Mouse (Mus musculus): ENCODE measurements around the gene Ptpn23.

DNA sequence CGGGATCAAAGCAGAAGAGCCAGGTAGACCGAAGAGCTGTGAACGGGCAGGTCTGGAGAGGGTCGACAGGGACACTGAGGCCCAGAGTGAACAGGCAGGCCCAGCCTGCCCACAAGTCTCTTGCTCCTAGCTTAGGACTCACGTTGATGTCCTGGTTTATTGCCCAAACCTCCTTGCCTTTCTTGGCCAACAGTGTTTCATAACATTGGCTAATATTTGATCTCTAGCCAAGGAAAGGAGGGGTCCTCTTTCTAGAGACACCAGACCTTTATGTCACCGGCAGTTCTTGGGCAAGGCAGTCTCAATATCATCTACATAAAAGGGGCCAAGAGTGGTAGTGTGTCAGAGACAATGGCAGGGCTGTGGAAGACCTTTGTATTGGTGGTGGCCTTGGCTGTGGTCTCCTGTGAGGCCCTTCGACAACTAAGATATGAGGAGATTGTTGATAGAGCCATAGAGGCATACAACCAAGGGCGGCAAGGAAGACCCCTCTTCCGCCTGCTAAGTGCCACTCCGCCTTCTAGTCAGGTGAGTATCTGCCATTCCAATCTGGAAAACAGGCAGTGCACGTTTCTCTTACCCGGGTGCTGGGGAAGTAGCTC lies 11.6 kb upstream of the Ptpn23 start, which contains the start of gene Ngp:
- TF ChIP-seq POLR2A (IDR thresholded peaks at IDR 0.05; ENCODE audit: extremely low read depth, insufficient read depth, low read length), result no peak
- TF ChIP-seq CTCF (IDR thresholded peaks at IDR 0.05; ENCODE audit: extremely low read depth, insufficient read depth, low read length), result no peak

Measured in cortical plate, adult 2 months (tissue).